Mouse (Mus musculus): ENCODE data around the gene Tcp1.
"Not testable (repeated sequence)": the region's sequence is repeated elsewhere in the genome, so short reads cannot be mapped to it uniquely, and the experiment has no call there.

The Tcp1 gene

GRCm38 (mm10) chr17:12910391-12910790, 5.1 kb upstream of the Tcp1 start:
- in situ Hi-C loops (cut with MboI, MseI): loop anchor here (5.0 kb wide), 1 partner anchor 77 kb away; no protein-coding TSS in a partner anchor

GRCm38 (mm10) chr17:12915881-12916583, 531 bp downstream of the Tcp1 start, which contains the start of gene Mrpl18:
Gene Mrpl18 (minus strand): TSS chr17:12916345.
- in situ Hi-C loops (cut with MboI, MseI): no loop called here

GRCm38 (mm10) chr17:12916588-12917380, 1.3 kb downstream of the Tcp1 start:
- in situ Hi-C loops (cut with MboI, MseI): no loop called here

GRCm38 (mm10) chr17:12921073-12921472, 5.6 kb downstream of the Tcp1 start:
- in situ Hi-C loops (cut with MboI, MseI): no loop called here

GRCm38 (mm10) chr17:12925001-12925400, 9.5 kb downstream of the Tcp1 start:
- in situ Hi-C loops (cut with MboI, MseI): no loop called here

- in situ Hi-C loops (cut with MboI, MseI): no loop called here
These were observed 10.2 kb downstream of the Tcp1 start for GRCm38 (mm10) chr17:12925703-12926180.

- in situ Hi-C loops (cut with MboI, MseI): not testable (repeated sequence)
These were observed 16.1 kb downstream of the Tcp1 start for GRCm38 (mm10) chr17:12931576-12931975.

GRCm38 (mm10) chr17:12935719-12936118, 20.2 kb downstream of the Tcp1 start:
- in situ Hi-C loops (cut with MboI, MseI): no loop called here

- in situ Hi-C loops (cut with MboI, MseI): no loop called here
These were observed 22.0 kb downstream of the Tcp1 start for GRCm38 (mm10) chr17:12937412-12937970.

- in situ Hi-C loops (cut with MboI, MseI): no loop called here
These were observed 22.6 kb downstream of the Tcp1 start for GRCm38 (mm10) chr17:12938077-12938476.

- in situ Hi-C loops (cut with MboI, MseI): not testable (repeated sequence)
These were observed 24.1 kb downstream of the Tcp1 start for GRCm38 (mm10) chr17:12939377-12940148.

GRCm38 (mm10) chr17:12940151-12940805, 24.8 kb downstream of the Tcp1 start, which contains the start of gene Acat3:
Gene Acat3 (minus strand): TSS chr17:12940600.
- in situ Hi-C loops (cut with MboI, MseI): no loop called here

GRCm38 (mm10) chr17:12941543-12942260, 26.2 kb downstream of the Tcp1 start:
- in situ Hi-C loops (cut with MboI, MseI): no loop called here

GRCm38 (mm10) chr17:12942459-12943162, 27.1 kb downstream of the Tcp1 start:
- in situ Hi-C loops (cut with MboI, MseI): no loop called here

GRCm38 (mm10) chr17:12949669-12950068, 34.2 kb downstream of the Tcp1 start:
- in situ Hi-C loops (cut with MboI, MseI): no loop called here

GRCm38 (mm10) chr17:12956664-12957063, 41.2 kb downstream of the Tcp1 start:
- in situ Hi-C loops (cut with MboI, MseI): no loop called here

GRCm38 (mm10) chr17:12959377-12959776, 43.9 kb downstream of the Tcp1 start:
- in situ Hi-C loops (cut with MboI, MseI): not testable (repeated sequence)

- in situ Hi-C loops (cut with MboI, MseI): loop anchor here (5.0 kb wide), 1 partner anchor 83 kb away; the partner anchor contains the start of gene Mrgprh
These were observed 44.9 kb downstream of the Tcp1 start, which contains the start of gene Acat2 for GRCm38 (mm10) chr17:12960331-12960873. Gene Acat2 (minus strand): TSS chr17:12960747.

- in situ Hi-C loops (cut with MboI, MseI): loop anchor here (5.0 kb wide), 1 partner anchor 86 kb away; the partner anchor contains the start of gene Mrgprh
These were observed 48.0 kb downstream of the Tcp1 start for GRCm38 (mm10) chr17:12963476-12963875.

Measured in T-helper 2 cell (primary cell).